Mouse (Mus musculus) gastrocnemius, postnatal 25 days (tissue): Measurements from ENCODE around the gene Tas1r1. TPM values are rescaled to one million over a fixed set of nuclear protein-coding genes. Genes with fewer than 3 reads are reported as not detected.

Source experiments
- DNase-seq: peaks from one replicate; pipeline ENCODE4 v3.0.0; 2022
- total RNA-seq, 2 experiments: library from RNA; stranded (reverse); gene quantifications; 1 replicate in 1 of 2; 2 replicates in 1 of 2; pipeline ENCODE4 v1.2.3; 2021

Tas1r1 gene
- total RNA-seq, 2 experiments from 2014 or later, result 0.84 to 0.86 TPM

DNA sequence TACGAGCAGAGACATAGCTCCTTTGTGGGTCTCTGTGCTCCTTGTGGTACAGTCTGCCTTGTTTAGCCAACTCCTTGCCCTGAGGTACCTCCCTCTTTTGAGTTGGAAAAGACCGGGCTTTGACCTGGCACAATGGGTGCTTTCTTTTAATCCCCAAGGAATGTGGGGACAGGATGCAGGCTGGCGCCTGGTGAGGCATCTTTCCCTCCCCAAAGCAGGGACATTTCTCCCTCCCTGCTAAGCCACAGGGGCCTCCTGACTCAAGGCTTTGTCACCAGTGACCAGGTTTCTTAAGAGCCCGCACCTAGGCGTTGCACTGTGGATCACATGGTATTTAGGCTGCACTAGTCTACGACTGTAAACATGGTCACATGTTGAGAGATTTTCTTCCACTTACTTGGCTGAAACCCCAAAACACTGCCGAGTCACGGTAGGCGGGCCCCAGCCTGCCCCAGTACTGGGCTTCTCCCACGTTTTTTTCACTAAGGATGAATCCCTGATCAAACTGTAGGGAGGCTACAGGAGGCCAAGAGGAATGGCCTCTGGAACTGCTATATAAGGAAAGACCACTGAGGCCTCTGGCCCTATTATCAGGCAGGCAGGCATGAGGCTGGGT is 28.2 kb downstream of the Tas1r1 start:
- DNase-seq, result peak; percentile 73

DNA sequence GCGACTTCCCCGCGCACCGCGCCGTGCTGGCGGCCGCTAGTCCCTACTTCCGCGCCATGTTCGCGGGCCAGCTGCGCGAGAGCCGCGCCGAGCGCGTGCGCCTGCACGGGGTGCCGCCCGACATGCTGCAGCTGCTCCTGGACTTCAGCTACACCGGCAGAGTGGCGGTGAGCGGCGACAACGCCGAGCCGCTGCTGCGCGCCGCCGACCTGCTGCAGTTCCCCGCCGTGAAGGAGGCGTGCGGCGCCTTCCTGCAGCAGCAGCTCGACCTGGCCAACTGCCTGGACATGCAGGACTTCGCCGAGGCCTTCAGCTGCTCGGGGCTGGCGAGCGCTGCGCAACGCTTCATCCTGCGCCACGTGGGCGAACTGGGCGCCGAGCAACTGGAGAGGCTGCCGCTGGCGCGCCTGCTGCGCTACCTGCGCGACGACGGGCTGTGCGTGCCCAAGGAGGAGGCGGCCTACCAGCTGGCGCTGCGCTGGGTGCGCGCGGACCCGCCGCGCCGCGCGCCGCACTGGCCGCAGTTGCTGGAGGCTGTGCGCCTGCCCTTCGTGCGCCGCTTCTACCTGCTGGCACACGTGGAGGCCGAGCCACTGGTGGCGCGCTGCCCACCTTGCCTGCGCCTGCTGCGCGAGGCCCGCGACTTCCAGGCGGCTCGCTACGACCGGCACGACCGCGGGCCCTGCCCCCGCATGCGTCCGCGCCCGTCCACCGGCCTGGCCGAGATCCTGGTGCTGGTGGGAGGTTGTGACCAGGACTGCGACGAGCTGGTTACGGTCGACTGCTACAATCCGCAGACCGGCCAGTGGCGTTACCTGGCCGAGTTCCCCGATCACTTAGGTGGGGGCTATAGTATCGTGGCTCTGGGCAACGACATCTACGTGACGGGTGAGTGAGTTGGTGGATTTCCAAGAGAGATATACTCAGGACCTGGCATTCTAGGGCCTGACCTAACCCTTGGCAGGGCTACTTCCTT is 29.0 kb downstream of the Tas1r1 start:
- DNase-seq, result peak; percentile 83

DNA sequence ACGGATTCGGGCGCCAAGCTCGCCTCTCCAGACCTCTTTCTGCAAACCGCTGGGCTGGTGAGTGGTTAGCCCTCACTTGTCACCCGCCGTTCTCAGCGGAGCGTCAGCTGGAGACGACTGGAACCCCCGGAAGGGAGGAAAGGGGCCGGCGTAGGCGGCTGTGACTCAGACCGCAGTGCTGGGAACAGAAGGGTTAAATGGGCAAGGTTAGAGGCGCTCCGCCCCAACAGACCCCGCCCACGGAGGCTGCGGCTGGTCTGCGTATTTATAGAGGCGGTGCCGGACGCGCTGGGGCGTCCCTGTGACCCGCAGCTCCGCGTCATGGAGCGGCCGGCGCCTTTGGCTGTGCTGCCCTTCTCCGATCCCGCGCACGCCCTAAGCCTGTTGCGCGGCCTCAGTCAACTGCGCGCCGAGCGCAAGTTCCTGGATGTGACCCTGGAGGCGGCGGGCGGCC is 29.7 kb downstream of the Tas1r1 start, which contains the start of gene Klhl21:
Gene Klhl21 (plus strand): TSS at position 182 of the 454 bp plus-strand sequence.
- peak; percentile 95 for DNase-seq

DNA sequence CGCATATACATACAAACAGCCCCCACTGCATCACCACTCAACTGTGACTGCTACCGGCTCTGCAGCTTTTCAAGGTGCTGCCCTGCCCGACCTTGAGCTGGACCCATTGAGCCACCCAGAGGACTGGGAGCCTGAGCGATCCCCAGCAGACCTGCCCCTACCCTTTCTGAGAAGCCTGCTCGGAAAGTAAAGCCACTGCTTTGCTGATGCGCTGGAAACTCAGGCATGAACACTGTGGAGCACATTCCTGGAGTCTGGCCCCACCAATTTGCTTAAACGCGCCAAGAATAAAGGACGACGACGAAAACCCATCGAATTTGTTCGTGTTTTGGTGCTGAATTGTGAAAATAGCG is 30.2 kb downstream of the Tas1r1 start:
- DNase-seq, result no peak

DNA sequence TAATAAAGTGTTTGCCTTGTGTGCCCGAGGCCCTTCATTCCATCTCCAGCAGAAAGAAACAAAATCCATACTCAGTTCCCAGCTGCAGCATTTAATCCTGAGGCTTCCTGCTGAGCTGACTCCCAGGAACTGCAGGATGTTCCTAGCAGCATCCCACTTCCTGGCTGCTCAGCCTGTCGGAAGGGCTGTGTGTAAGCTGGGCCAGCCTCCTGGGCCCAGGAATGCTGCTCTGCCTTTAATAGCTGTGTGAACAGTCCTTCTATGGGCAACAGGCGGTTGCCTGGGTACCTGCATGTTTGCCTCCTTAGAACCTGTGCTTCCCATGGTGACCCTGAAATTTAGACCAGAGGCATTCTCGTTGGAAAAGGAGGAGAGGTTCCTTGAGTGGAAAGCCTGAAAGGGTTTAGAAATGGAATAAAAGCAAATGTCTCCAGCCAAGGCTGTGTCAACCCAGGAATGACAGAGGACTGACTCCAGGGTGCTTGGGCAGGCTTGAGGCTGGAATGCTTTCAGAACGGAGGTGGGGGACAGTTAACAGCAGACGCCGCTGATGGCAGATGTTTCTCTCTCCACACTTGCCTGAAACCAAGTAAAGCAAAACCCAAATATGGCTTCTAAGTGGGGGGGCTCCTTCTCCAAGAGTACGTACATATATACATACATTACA is 30.8 kb downstream of the Tas1r1 start:
- no peak for DNase-seq

GRCm38 (mm10) chr4:152006812-152007211 is 31.6 kb downstream of the Tas1r1 start:
- no peak for DNase-seq

DNA sequence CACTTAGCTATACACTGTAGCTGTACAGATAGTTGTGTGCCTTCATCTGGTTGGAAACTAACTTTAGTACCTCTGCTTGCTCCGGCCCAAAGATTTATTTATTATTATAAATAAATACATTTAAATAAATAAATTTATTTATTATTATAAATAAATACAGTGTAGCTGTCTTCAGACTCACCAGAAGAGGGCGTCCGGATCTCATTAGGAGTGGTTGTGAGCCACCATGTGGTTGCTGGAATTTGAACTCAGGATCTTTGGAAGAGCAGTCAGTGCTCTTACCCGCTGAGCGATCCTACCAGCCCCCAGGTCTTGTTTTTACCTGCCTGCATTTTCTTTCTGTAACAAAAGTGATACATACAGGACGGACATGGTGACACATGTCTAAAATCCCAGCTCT is 32.2 kb downstream of the Tas1r1 start:
- no peak for DNase-seq

DNA sequence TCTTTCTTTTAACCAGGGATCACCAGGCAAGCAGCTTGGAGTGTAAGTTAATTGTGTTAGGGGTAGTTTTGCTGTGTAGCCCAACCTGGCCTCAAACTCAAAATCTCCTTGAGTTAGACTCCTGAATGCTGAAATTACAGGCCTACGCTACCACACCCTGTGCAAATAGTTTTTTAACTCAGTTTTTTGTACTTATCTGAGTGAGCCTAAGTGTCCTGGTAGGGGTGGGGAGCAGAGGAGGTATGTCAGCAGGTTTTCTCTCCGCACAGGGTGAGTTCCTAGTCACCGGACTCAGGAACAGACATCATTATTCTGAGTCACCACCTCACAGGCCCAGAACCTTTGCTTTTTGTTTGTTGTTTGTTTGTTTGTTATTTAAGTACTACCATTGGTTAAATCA is 36.3 kb downstream of the Tas1r1 start:
- DNase-seq, result no peak

DNA sequence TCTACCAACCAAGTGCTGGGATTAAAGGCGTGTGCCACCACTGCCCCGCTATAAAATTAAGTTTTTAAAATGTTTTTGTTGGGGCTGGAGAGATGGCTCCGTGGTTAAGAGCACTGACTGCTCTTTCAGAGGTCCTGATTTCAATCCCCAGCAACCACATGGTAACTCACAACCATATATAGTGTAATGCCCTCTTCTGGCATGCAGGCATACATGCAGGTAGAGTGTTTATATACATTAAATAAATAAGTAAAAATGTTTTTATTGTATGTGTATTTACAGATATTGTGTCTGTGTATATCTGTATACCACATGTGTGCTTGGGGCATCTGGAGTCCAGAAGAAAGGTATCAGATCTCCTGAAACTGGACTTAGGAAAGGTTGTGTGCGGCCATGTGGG is 37.0 kb downstream of the Tas1r1 start:
- no peak for DNase-seq

GRCm38 (mm10) chr4:152000906-152001305 is 37.5 kb downstream of the Tas1r1 start:
- no peak for DNase-seq

GRCm38 (mm10) chr4:151999481-151999880 is 38.9 kb downstream of the Tas1r1 start:
- no peak for DNase-seq

- no peak for DNase-seq
Measured at GRCm38 (mm10) chr4:151997701-151998100, 40.7 kb downstream of the Tas1r1 start.

DNA sequence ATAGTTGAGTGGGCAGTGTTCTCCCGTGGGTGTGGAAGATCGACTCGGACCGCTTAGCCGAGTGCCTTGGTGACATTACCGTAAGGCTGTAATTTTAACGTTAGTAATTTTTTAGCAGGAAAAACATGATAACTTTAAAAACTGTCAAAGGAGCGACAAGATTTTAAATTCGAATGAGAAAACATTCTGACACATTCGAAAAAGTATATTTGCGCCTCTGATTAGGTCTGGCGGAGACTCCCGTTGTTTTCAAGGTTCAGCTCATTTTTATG is 41.5 kb downstream of the Tas1r1 start:
- no peak for DNase-seq

GRCm38 (mm10) chr4:151996173-151996950 is 42.0 kb downstream of the Tas1r1 start, which contains the start of gene Phf13:
Gene Phf13, minus strand, starts transcription at chr4:151996258.
- DNase-seq, result peak; percentile 99

DNA sequence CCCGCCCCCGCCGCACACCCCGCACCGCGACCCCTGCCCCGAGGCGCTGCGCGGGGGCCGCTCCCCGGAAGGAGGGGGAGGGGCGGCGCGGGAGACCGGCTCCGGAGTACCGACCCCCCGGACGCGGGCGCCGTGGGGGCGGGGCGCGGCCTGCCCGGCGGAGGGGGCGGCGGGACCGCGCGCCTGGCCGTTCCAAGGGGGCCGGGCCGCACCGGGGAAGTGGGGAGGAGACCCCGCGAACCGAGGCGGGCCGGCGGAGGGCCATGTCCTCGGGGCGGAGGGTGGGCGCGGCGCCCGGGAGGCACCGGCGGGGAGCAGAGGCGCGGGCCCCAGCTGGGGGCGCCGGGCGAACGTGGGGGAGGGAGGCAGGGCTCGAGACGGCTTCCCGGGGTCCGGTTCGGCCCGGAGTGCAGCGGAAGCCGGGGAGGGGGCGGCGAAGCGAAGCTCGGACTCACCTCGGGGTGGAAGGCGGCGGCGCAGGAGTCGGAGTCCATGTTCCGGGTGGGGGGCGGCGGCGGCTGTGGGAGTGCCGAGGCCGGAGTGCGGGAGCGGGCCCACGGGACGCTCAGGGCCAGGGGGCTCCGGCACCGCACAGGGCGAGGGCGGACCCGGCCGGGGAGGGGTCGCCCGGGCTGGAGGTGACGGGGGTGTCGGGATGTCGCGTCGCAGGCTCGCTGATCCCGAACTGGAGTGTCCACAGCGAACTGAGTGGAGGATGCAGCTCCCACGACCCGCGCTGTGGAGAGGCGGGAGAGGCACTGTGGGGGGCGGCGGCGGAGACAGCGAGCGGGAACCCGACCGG is 42.8 kb downstream of the Tas1r1 start:
- DNase-seq, result no peak

DNA sequence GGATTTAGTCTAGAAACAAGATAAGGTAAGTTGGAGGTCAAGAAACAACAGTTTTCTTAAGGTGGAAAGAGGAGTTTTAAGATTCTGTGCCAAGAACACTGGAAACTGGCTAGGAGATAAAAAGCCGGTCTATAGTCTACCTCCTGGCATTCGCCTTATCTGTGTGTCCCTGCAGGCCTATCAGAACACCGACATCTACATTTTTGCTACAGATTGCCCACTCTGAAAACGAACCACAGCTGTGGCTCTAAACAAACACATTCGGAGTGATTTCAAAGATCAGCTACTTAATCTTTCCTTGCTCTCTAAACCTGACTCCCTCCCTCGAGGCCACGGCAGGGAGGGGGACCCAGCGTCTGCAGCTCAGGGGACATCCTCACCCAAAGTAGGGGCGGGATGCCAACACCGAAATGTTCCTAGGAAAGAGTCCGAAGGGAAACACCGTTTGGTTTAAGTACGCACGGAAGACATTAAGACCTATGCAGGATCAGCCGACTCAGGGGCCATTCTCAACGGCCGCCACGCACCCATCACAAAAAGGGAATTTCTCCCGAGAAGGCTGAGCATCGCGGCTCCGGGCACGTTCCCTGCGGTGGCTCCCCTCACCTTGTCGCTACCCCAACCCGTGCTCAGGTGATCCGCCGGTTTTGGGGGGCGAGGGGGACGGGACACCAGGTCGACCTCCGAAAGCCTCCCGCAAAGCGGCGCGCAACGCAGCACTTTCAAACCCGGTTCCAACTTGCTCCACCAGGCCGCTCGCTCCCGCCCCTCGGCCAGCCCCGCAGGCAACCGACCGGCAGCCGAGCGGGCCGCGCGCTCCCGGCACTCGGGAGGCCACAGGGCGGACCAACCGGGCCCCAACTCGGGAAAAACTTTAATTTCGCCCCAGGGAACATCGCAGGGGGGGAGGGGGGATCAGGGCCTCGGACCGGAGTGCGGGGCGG is 43.9 kb downstream of the Tas1r1 start:
- peak; percentile 47 for DNase-seq

DNA sequence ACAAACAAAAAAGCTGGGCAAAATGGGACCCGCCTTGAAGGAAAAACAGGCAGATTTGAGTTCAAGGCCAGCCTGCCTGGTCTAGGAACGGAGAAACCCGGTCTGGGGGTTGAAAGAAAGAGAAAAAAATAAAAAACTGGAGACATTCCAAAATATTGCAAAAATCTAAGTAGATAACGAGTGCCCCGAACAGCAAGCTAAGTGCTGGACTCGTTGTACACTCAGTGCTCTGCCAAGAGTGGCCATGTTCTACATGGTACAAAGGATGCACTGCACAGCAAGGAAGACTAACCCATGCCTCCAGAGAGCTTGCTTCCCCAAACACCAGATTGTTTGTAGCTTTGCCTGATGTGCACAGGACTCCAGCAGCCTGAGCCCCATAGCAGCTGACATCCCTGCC is 45.3 kb downstream of the Tas1r1 start:
- no peak for DNase-seq

GRCm38 (mm10) chr4:151992091-151992490 is 46.3 kb downstream of the Tas1r1 start:
- no peak for DNase-seq

DNA sequence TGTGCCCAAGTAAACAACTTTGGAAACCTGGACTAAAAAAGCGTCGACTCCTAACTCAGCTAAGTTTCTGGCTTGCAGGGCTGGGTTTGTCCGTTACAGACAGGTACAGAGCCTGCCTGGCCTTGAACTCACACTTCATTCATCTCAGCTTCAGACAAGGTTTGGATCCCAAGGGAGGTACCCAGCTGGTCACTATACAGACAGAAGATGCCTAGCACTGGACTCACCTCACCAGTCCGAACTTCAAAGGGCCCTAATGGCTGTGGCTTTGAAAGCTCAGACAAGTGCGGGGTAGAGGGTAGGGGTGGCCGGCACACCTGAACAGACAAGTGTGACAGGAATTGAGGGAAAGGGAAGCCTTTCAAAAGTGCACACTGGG is 49.3 kb downstream of the Tas1r1 start:
- DNase-seq, result no peak
